Mouse (Mus musculus) stomach, embryonic 16.5 days (tissue): Measurements from ENCODE around the gene Psma7. TPM values are rescaled to one million over a fixed set of nuclear protein-coding genes. Genes with fewer than 3 reads are reported as not detected.

Experiments
- ATAC-seq: fragments of 200-750 bp; cut with Nextera tagmentation; 2 replicates; pipeline ENCODE4 v1.8.0; 2017; ENCODE audit warnings: moderate number of reproducible peaks, moderate TSS enrichment; ENCODE audit not compliant: insufficient read depth, low FRiP score
- H3K27ac ChIP-seq: fragments of 300-500 bp; sonication (generic); 2 replicates; pipeline ENCODE4 v1.5.1; 2014; ENCODE audit warnings: low read length
- H3K27me3 ChIP-seq: fragments of 300-500 bp; sonication (generic); 2 replicates; pipeline ENCODE4 v1.6.1; 2014; ENCODE audit warnings: low read length, control low read depth, mixed read lengths; ENCODE audit not compliant: control insufficient read depth, insufficient read depth
- H3K36me3 ChIP-seq: fragments of 300-500 bp; sonication (generic); 2 replicates; pipeline ENCODE4 v1.6.1; 2014; ENCODE audit warnings: low read length; ENCODE audit not compliant: control insufficient read depth, insufficient read depth
- H3K4me1 ChIP-seq: fragments of 300-500 bp; sonication (generic); 2 replicates; pipeline ENCODE4 v1.6.1; 2014; ENCODE audit warnings: low read length, control low read depth, mixed read lengths; ENCODE audit not compliant: control insufficient read depth, insufficient read depth
- H3K4me2 ChIP-seq: fragments of 300-500 bp; sonication (generic); 2 replicates; pipeline ENCODE4 v1.6.1; 2014; ENCODE audit warnings: low read depth, low read length, mixed read lengths
- H3K4me3 ChIP-seq: fragments of 300-500 bp; sonication (generic); replicated peaks from 2 replicates; pipeline ENCODE4 v1.5.1; 2014; ENCODE audit warnings: mild to moderate bottlenecking, low read length
- H3K9ac ChIP-seq: fragments of 300-500 bp; sonication (generic); 2 replicates; pipeline ENCODE4 v1.6.1; 2014; ENCODE audit warnings: low read length
- H3K9me3 ChIP-seq: fragments of 300-500 bp; sonication (generic); replicated peaks from 2 replicates; pipeline ENCODE4 v1.6.1; 2016; ENCODE audit warnings: low read length, control low read depth; ENCODE audit not compliant: control insufficient read depth
- WGBS: fragments of 180-500 bp; shearing (Covaris S2); extraction: QIAGEN DNeasy Blood & Tissue Kit; methylation state at CpG from one replicate; pipeline ENCODE4 v1.1.7; 2014; 5-methylcytosine and 5-hydroxymethylcytosine counted together
- polyA plus RNA-seq: library from polyadenylated mRNA; unstranded; fragments of >200 nt; fragmentation: Nextera tagmentation; extraction: Ambion mirVana; gene quantifications from 2 replicates; pipeline ENCODE4 v1.2.1, GENCODE M21; 2015

The Psma7 gene
- polyA plus RNA-seq, 1 experiment from 2014 or later, result 471 TPM

DNA sequence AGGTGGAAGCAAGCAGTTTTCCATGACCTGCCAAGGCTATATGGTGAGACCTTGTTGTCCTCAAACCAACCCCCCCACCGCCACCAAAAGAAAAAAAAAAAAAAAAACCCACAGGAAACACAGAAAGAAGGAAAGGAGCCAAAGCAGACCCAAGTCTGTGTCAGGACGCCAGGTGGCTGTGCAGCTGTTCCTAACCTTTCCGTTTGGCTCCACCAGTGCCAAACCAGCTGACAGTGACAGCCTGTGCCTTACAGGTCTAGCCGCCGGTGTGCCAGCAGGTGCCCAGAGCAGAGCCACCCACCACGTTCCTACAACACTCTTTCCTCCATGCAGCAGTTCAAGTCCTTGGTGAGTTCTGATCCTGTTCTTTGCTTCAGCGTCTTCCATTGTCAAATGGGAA, 30.7 kb upstream of the Psma7 start:
- WGBS, result 83% methylated on average over 7 of the region's 7 CpGs
- Histone ChIP-seq H3K9ac (no peak overlapping the region), H3K27ac (no peak overlapping the region), H3K27me3 (no peaks in the 10 kb centered on the region), H3K4me1 (peaks cover 11% of the 10 kb centered on the region), H3K36me3 (no peaks in the 10 kb centered on the region), H3K9me3 (no peaks in the 10 kb centered on the region), H3K4me2 (no peak overlapping the region), H3K4me3 (no peak overlapping the region)
- no peak for ATAC-seq

- Histone ChIP-seq H3K4me3 (no peak overlapping the region), H3K4me1 (peaks cover 11% of the 10 kb centered on the region), H3K27me3 (no peaks in the 10 kb centered on the region), H3K9ac (no peak overlapping the region), H3K27ac (no peak overlapping the region), H3K36me3 (peaks cover 4% of the 10 kb centered on the region; the same call in 1 of the 2 replicates), H3K4me2 (no peak overlapping the region), H3K9me3 (no peaks in the 10 kb centered on the region)
- no peak for ATAC-seq
- WGBS, result 79% methylated on average over 2 of the region's 2 CpGs
Observed at GRCm38 (mm10) chr2:180071671-180072070, 29.4 kb upstream of the Psma7 start.

DNA sequence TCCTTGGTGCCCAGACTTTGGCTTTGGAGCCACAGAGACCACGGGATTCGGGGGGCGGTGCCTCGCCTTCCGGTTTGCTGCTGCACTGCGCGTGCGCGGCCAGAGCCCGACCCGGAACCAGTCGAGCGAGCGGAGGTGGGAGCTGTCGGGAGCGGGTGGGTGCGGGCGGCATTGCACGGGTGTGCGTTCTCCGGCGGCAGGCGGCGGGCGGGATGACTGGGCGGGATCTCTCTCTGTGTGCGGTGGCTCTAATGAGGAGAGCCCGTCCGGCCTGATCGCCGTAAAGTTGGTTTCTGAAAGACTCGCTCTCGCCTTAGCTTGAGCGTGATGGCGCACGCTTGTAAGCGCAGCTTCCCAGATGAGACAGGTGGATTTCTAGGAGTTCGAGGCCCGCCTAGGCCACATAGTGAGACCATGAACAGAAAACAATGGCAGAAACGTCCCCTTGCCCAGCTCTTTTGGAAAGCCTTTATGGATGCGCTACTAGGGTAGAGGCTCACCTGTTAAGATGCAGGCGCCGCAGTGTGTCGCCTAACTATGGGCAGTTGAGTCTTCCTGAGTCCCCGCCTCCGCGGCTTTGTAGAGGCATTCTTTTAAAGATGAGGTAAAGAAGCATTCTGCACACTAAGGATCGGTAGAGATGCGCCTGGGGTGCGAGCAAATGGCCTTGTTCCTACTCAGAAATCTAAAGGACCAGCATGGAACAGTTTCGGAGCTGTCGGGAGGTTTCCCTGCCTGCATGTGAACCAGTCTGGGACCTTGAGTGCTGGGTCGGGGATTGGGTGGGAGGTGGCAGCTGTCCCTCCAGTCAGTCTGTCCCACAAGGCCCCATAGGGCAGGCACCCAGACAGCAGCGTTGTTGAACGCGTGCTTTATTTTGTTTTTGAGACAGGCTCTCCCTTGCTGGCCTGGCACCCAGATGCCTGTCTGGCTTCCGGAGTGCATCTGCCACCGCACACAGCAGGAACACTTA, 28.5 kb upstream of the Psma7 start, which contains the start of gene Mtg2:
Gene Mtg2, plus strand, starts transcription at position 108 of the 973 bp plus-strand sequence.
- 5% methylated on average over 58 of the region's 58 CpGs for WGBS
- peak within 1 kb of the TSS; percentile 95 for H3K4me2 ChIP-seq
- no peaks in the 10 kb centered on the region for H3K9me3 ChIP-seq
- peak within 1 kb of the TSS; percentile 74 for H3K27ac ChIP-seq
- peak within 1 kb of the TSS; percentile 83 for H3K9ac ChIP-seq
- peaks cover 11% of the 10 kb centered on the region for H3K4me1 ChIP-seq
- peak within 1 kb of the TSS; percentile 70 for H3K4me3 ChIP-seq
- peaks cover 4% of the 10 kb centered on the region; the same call in 1 of the 2 replicates for H3K36me3 ChIP-seq
- peak; percentile 97 for ATAC-seq
- no peaks in the 10 kb centered on the region for H3K27me3 ChIP-seq

DNA sequence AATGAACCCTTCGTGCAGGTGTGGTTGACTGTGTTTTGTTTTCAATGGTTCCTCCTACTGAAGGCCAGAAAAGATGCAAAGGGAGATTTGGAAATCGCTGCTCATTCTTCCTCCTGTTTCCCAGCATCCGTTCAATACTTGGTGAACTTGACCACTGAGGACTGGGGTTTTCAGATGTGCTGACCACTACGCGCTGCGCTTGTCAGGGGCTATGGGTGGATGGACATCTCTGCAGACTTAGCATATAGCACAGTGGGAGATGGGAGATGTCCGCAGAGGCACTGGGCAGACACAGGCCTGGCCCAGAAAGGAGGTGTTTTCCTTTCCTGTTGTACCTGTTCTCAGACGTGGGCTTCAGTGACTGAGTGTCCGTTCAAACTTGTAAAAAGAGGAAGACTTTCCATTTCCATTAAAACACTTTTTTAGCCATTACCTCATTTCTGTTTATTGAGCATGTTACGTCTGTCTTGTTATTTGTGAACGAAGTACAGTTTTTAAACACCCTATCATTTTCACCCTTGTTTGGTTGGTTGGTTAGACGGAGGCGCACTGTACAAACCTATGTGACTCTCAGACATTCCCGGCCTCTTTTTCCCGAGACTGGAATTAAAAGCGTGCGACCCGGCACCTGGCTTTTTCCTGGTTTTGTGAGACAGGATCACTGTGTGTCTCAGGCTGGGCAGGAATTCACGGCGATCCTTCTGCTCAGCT, 27.7 kb upstream of the Psma7 start:
- H3K4me1 ChIP-seq, result peaks cover 11% of the 10 kb centered on the region
- peak overlapping the region; percentile 83 for H3K9ac ChIP-seq
- no peaks in the 10 kb centered on the region for H3K9me3 ChIP-seq
- H3K27me3 ChIP-seq, result no peaks in the 10 kb centered on the region
- WGBS, result 30% methylated on average over 20 of the region's 20 CpGs
- H3K4me2 ChIP-seq, result peak overlapping the region; percentile 95
- H3K4me3 ChIP-seq, result peak overlapping the region; percentile 70
- peak overlapping the region; percentile 74; the same call in 1 of the 2 replicates for H3K27ac ChIP-seq
- peak; percentile 62; the same call in 1 of the 2 replicates for ATAC-seq
- H3K36me3 ChIP-seq, result peaks cover 4% of the 10 kb centered on the region; the same call in 1 of the 2 replicates

- ATAC-seq, result no peak
- H3K9me3 ChIP-seq, result no peaks in the 10 kb centered on the region
- no peaks in the 10 kb centered on the region for H3K4me1 ChIP-seq
- no peak overlapping the region for H3K4me3 ChIP-seq
- WGBS, result 91% methylated on average over 11 of the region's 11 CpGs
- H3K27me3 ChIP-seq, result no peaks in the 10 kb centered on the region
- peaks cover 4% of the 10 kb centered on the region; the same call in 1 of the 2 replicates for H3K36me3 ChIP-seq
- H3K4me2 ChIP-seq, result no peak overlapping the region
- H3K27ac ChIP-seq, result no peak overlapping the region
- no peak overlapping the region for H3K9ac ChIP-seq
Observed at GRCm38 (mm10) chr2:180063338-180064131, 21.3 kb upstream of the Psma7 start.

GRCm38 (mm10) chr2:180053001-180053400, 10.8 kb upstream of the Psma7 start:
- H3K27ac ChIP-seq, result no peak overlapping the region
- H3K9ac ChIP-seq, result no peak overlapping the region
- no peaks in the 10 kb centered on the region for H3K9me3 ChIP-seq
- WGBS, result 94% methylated on average over 9 of the region's 9 CpGs
- H3K36me3 ChIP-seq, result peaks cover 4% of the 10 kb centered on the region
- H3K4me1 ChIP-seq, result no peaks in the 10 kb centered on the region
- no peak overlapping the region for H3K4me3 ChIP-seq
- no peaks in the 10 kb centered on the region for H3K27me3 ChIP-seq
- H3K4me2 ChIP-seq, result no peak overlapping the region
- no peak for ATAC-seq

DNA sequence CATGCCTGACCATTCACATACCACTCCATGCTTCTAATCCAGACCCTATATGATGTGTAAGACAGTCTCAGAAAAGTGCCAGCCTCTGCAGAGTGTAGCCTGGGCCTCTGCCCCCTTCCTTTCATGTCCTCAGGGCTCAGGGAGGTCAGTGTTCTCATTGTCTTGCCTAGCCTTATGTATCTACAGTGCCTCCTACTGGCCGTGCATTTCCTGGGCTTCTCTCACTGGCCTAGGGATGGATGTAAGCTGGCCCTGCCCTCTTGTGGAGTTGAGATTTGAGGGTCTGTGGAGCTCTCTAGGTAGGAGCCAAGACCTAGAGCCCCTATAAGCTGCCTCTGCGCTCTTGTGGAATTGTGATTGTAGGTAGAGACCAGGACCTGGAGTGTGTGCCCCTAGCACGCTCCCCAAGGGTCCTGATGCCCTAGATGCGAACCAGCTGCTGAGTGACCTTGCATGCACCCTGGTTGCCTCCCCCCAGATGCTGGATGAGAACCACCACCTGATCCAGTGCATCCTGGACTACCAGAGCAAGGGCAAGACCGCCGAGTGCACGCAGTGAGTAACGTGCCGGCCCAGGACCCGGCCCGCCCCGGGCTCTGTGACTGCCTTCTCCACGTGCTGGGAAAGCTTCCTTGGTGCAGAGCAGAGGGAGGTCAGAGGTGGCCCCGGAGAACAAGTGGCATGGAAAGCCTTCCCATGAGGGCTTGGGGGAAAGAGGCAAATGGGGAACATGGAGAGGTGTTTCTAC, 9.9 kb upstream of the Psma7 start:
- no peaks in the 10 kb centered on the region for H3K4me1 ChIP-seq
- no peaks in the 10 kb centered on the region for H3K27me3 ChIP-seq
- H3K9me3 ChIP-seq, result no peaks in the 10 kb centered on the region
- no peak overlapping the region for H3K9ac ChIP-seq
- no peak overlapping the region for H3K4me2 ChIP-seq
- no peak overlapping the region for H3K4me3 ChIP-seq
- H3K36me3 ChIP-seq, result no peaks in the 10 kb centered on the region; the same call in 1 of the 2 replicates
- H3K27ac ChIP-seq, result no peak overlapping the region
- no peak for ATAC-seq
- WGBS, result 89% methylated on average over 14 of the region's 14 CpGs

- peak; percentile 76 for ATAC-seq
- H3K27ac ChIP-seq, result no peak overlapping the region
- no peaks in the 10 kb centered on the region for H3K9me3 ChIP-seq
- no peaks in the 10 kb centered on the region; the same call in 1 of the 2 replicates for H3K36me3 ChIP-seq
- H3K4me1 ChIP-seq, result no peaks in the 10 kb centered on the region
- H3K27me3 ChIP-seq, result no peaks in the 10 kb centered on the region
- H3K4me2 ChIP-seq, result no peak overlapping the region
- no peak overlapping the region for H3K4me3 ChIP-seq
- WGBS, result 21% methylated on average over 5 of the region's 5 CpGs
- no peak overlapping the region for H3K9ac ChIP-seq
Observed at GRCm38 (mm10) chr2:180050986-180051385, 8.8 kb upstream of the Psma7 start.
